Mouse (Mus musculus) retina, postnatal 7 days (tissue): ENCODE data around the gene Renbp.

Experiments
- DNase-seq: peaks from one replicate; pipeline ENCODE4 v3.0.0-alpha.2; 2012; ENCODE audit warnings: low read depth, low spot score

Renbp gene

GRCm38 (mm10) chrX:73930402-73931062 lies at the start of gene Renbp:
Gene Renbp (minus strand): TSS chrX:73930850.
- DNase-seq: peak; percentile 29

GRCm38 (mm10) chrX:73977783-73978182 lies 47.1 kb upstream of the Renbp start:
- no peak for DNase-seq

- DNase-seq: no peak
Measured at GRCm38 (mm10) chrX:73976283-73976682, 45.6 kb upstream of the Renbp start.

GRCm38 (mm10) chrX:73972774-73973173 lies 42.1 kb upstream of the Renbp start:
- DNase-seq: no peak

GRCm38 (mm10) chrX:73970781-73971180 lies 40.1 kb upstream of the Renbp start:
- no peak for DNase-seq

- no peak for DNase-seq
Measured at GRCm38 (mm10) chrX:73969729-73970128, 39.1 kb upstream of the Renbp start.

- no peak for DNase-seq
Measured at GRCm38 (mm10) chrX:73969167-73969566, 38.5 kb upstream of the Renbp start.

GRCm38 (mm10) chrX:73967177-73968075 lies 36.8 kb upstream of the Renbp start:
- peak; percentile 85 for DNase-seq

GRCm38 (mm10) chrX:73966248-73967176 lies 35.9 kb upstream of the Renbp start, which contains the start of gene Hcfc1:
Gene Hcfc1 (minus strand): TSS chrX:73966357.
- DNase-seq: peak; percentile 80

GRCm38 (mm10) chrX:73965307-73965706 lies 34.7 kb upstream of the Renbp start:
- DNase-seq: no peak

- DNase-seq: no peak
Measured at GRCm38 (mm10) chrX:73964363-73964762, 33.7 kb upstream of the Renbp start.

GRCm38 (mm10) chrX:73954988-73955387 lies 24.3 kb upstream of the Renbp start:
- DNase-seq: no peak

GRCm38 (mm10) chrX:73952603-73953002 lies 22.0 kb upstream of the Renbp start:
- no peak for DNase-seq

- DNase-seq: no peak
Measured at GRCm38 (mm10) chrX:73949341-73949740, 18.7 kb upstream of the Renbp start.

GRCm38 (mm10) chrX:73948647-73949046 lies 18.0 kb upstream of the Renbp start:
- peak; percentile 58 for DNase-seq

- DNase-seq: no peak
Measured at GRCm38 (mm10) chrX:73946896-73947295, 16.2 kb upstream of the Renbp start.

GRCm38 (mm10) chrX:73942294-73942693 lies 11.6 kb upstream of the Renbp start:
- DNase-seq: no peak

- no peak for DNase-seq
Measured at GRCm38 (mm10) chrX:73941860-73942259, 11.2 kb upstream of the Renbp start.

GRCm38 (mm10) chrX:73931871-73932270 lies 1.2 kb upstream of the Renbp start:
- no peak for DNase-seq

- no peak for DNase-seq
Measured at GRCm38 (mm10) chrX:73922550-73922882, 8.1 kb downstream of the Renbp start.

- DNase-seq: peak; percentile 79
Measured at GRCm38 (mm10) chrX:73921823-73922549, 8.7 kb downstream of the Renbp start, which contains the start of the genes Arhgap4 and Naa10. Gene Arhgap4 (minus strand): TSS chrX:73921870. Gene Naa10 (minus strand): TSS chrX:73921944.
